Mouse (Mus musculus) lung, postnatal 36 days (tissue): ENCODE data around the gene Stk17b.
"Not testable (repeated sequence)": the region's sequence is repeated elsewhere in the genome, so short reads cannot be mapped to it uniquely, and the experiment has no call there.

Experiments used
- DNase-seq: peaks from one replicate; pipeline ENCODE4 v3.0.0; 2022; ENCODE audit warnings: mixed read lengths

The Stk17b gene

GRCm38 (mm10) chr1:53781311-53781710, 3.7 kb downstream of the Stk17b start:
- DNase-seq = no peak

- no peak for DNase-seq
These were observed 8.7 kb downstream of the Stk17b start for GRCm38 (mm10) chr1:53776176-53776905.

DNA sequence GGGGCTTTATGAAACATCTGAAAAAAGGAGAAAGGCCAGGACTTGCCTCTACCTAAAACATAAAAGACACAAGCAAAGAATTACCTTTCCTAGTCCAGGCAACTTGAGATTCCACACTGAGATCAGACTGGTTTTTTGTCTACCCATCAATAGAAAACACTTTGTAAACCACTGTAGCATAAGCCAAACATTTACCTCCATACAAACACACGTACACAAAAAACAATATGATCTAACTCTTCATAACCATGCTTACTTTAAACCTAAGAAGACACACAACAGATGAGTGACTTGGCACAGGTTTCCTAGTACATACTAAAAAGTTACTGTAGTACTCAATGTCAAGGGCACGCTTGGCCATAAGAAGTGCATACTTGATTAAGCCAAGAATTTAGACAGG, 9.5 kb downstream of the Stk17b start:
- DNase-seq = no peak

GRCm38 (mm10) chr1:53775036-53775435, 10.0 kb downstream of the Stk17b start:
- no peak for DNase-seq

DNA sequence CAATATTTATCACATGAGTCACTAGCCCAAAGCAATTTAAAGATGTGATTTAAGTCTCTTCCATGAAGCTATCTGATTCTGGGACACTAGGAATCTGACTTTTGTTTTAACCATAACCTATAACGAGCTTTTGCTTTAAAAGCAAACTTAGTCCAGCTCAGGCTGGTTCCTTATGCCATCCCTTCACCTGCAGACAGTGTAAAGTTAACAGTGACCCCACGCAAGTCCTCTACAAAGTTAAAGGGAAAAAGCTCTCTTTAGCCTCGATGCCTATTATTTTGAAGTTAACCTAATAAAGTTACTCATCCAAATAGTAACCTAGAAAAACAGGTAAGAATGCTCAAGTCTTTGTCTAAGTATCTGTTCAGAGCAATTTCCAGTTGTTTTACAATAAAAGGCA, 10.5 kb downstream of the Stk17b start:
- no peak for DNase-seq

GRCm38 (mm10) chr1:53773994-53774393, 11.0 kb downstream of the Stk17b start:
- DNase-seq = peak; percentile 83

DNA sequence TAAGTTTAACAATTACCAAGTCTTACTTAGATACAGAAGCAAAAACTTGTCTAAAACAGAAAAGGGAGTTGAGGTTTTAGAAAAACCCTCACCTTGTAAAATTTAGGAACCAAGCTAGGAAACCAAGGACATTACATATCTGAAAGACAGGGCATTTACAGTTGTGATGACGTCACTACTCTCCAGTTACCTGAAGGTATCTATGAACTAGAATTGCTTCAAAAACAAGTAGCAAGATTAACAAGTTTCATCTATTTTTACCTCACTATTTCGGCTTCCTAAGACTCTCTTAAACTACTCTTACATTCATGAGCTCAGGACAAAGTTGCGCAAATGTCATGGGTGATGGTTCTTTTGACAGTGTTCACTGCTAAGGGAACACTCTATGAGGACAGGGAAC, 12.1 kb downstream of the Stk17b start:
- DNase-seq = no peak

- DNase-seq = no peak
These were observed 13.5 kb downstream of the Stk17b start for GRCm38 (mm10) chr1:53771476-53771875.

GRCm38 (mm10) chr1:53766112-53766511, 18.9 kb downstream of the Stk17b start:
- no peak for DNase-seq

- DNase-seq = no peak
These were observed 27.7 kb downstream of the Stk17b start for GRCm38 (mm10) chr1:53757316-53757715.

DNA sequence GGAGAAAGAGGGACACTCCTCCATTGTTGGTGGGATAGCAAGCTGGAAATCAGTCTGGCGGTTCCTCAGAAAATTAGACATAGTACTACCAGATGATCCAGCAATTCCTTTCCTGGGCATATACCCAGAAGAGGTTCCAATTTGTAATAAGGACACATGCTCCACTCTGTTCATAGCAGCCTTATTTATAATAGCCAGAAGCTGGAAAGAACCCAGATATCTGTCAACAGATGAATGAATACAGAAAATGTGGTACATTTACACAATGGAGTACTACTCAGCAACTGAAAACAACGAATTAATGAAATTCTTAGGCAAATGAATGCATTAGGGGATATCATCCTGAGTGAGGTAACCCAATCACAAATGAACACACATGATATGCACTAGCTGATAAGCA, 31.5 kb downstream of the Stk17b start:
- not testable (repeated sequence) for DNase-seq

GRCm38 (mm10) chr1:53751144-53751543, 33.9 kb downstream of the Stk17b start:
- no peak for DNase-seq

GRCm38 (mm10) chr1:53750697-53751096, 34.3 kb downstream of the Stk17b start:
- DNase-seq = not testable (repeated sequence)

DNA sequence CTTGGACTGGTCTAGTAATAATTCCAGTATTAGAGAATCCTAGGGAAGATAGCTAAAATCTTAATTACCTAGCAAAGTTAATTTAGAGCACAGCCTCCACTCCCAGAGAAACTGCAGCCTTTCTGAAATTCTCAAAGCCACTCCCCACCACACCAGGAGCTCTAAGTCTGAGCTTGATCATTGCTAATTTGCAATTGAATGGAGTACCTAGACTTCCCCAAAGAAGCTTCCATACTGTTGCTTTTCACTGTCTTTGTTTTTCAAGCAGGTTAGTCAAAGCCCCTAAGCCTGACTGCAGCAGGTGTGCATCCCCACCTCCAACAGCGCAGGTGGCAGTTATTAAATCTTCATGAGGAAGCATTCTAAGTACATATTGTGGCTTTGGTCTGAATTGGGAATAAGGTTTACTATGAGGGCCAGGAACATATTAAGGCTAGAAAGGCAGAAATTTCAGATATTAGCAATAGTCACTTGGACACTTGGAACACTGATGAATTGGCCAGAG, 35.1 kb downstream of the Stk17b start:
- DNase-seq = not testable (repeated sequence)

GRCm38 (mm10) chr1:53748571-53748970, 36.5 kb downstream of the Stk17b start:
- DNase-seq = no peak

- DNase-seq = no peak
These were observed 39.0 kb downstream of the Stk17b start for GRCm38 (mm10) chr1:53746001-53746400.

DNA sequence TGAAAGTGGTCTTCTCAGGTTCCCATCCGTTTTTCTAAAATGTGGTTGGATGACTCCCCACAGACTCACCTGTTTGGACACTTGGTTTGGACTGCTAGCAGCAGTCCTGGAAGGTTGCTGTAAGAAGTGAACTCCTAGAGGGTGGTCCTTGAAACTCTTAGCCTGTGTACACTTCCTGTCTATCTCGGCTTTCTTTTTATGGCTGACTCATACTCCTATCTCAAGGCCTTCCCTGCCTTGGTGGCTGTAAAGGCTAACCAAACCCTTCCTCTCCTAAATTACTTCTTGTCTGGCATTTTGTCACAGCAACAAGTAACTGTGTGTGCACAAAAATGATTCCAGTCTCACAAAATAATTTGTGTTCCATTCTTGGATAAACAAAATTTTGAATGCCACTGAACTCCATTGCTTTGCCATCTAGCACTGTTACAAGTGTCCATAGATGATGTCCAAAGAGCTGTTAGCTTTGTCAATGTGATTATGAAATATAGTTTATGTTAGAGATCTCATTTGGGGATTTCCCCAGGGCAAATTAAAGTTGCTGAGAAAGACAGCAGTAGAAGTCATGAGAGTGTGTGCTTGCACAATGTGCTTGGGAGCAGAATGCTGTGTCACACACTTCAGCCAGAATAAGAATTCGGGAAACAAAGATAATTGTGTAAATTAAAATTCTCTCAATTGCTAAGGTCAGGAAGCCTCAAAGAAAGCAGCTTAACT, 43.1 kb downstream of the Stk17b start:
- no peak for DNase-seq

DNA sequence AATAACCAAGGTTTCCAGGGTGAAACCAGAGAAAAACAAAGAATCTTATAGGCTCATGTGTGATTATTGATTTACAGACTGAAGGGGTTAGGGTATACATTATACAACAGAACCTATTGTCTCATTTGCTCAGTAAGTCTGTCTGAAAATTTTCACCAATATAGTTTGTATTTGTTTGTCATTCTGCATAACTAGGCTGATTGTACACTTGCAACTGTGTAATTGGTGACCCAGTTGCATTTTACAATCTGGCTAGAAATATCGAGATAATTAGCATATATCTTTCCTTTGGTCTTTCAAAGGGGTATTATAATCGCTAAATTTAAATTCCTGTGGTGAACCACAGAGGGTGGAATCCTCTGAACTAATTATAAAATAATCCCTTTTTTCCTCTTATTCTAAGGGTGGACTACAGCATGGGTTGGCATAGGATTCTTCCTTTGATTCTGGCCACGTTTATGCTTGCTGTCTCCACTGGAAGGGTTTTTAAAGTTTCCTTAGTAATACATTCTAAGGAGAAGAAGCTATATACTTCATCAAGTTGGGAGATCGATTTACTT, 44.2 kb downstream of the Stk17b start:
- DNase-seq = no peak

GRCm38 (mm10) chr1:53740077-53740776, 44.8 kb downstream of the Stk17b start:
- not testable (repeated sequence) for DNase-seq

DNA sequence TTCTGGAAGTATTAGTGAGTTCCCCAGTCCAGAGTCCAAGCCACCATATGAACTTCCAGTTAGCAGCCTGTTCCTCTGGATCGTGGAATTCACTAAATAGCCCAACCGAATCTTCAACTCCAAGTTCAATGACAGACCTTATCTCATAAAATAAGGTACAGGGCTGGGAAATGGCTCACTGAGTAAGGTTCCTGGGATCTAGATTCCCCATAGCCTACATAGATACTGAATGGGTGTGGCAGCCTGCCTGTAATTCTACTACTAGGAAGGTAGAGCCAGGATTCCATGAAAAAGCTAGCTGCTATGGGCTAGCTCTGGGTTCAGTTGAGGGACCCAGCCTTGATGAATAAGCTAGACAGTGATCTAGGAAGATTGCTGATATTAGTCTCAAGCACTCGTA, 48.4 kb downstream of the Stk17b start:
- DNase-seq = no peak

DNA sequence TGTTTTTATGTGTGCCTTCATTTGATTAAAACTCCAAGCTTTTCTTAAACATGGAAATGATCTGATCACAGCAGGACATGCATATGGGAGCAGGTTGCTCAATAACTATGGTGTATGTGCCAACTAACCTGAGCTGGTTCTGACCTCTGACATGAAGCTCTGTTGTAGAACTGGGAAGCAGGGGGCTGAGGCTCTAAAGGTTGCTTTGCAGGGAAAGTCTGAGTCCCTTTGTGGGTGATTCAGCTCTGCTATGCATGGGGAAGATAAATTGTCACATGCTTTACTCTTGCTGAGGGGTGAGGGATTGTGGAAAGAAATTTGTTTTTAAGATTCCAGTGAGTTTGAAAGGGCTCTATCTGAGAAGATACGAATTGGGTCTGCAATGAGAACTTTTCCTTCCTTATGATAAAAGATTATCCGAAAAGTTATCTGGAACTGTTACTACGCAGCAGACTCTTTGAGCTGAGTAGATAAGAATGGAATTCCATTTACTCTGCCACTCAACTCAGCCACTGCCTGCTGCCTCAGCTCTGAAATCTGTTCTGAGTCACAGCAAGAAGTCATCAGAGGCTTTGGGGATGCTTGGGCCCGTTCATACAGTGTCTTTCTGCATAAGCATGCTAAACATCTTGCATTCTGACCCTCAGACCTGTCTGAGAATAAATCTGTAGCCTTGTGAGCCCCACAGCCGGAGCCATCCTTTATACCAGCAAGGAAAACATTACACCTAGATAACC, 56.4 kb downstream of the Stk17b start:
- DNase-seq = no peak

DNA sequence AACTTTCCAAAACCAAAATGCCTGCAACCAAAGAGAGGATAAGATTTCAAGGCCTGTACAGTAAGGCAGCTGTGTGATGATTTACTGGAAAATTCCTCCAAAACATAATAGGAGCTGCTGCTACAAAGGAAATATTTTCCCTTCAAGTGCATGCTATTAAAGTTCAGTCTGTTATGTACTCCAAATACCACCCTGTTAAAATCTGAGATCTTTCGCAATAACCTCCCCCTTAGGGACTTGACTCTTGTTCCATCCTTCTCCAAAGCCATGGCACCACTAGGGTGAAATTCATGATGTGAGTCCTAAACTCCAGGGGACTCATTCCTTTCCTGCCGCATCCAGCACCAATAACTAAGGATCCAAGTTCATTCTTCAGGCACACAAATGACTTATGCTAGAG, 58.1 kb downstream of the Stk17b start:
- DNase-seq = no peak

DNA sequence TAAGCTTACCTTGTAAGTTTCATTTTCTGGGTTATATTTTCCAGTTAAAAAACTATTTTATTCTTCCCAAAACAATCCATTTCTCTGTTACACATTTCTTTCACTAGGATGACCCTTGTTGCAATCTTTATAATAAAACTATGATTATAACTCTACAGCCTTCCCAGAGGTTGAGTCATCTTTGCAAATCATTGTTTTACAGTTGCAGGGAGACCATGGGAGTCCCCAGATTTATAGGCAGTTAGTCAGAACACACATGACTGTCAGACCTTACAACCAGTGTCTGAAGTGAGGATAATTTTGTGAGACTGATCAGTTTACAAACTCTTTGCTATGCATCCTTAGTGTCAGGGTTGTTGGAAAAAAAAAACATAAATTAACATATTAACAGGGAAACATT, 63.7 kb downstream of the Stk17b start:
- no peak for DNase-seq
